Mouse (Mus musculus) limb, embryonic 12.5 days (tissue): Measurements from ENCODE around the gene Gmds. TPM values are rescaled to one million over a fixed set of nuclear protein-coding genes. Genes with fewer than 3 reads are reported as not detected.
A peak's percentile ranks its signal among the peaks of the same experiment; 100 is the strongest.

Experiments used
- ATAC-seq: fragments of 200-750 bp; cut with Nextera tagmentation; 2 replicates; pipeline ENCODE4 v1.8.0; 2017; ENCODE audit warnings: low read depth, moderate TSS enrichment; ENCODE audit not compliant: insufficient number of reproducible peaks, insufficient read depth, low FRiP score, low TSS enrichment
- H3K27ac ChIP-seq: fragments of 300-500 bp; sonication (generic); 2 replicates; pipeline ENCODE4 v1.5.1; 2016; ENCODE audit warnings: mild to moderate bottlenecking, moderate library complexity
- H3K27me3 ChIP-seq: fragments of 300-500 bp; sonication (generic); 2 replicates; pipeline ENCODE4 v1.6.1; 2016; ENCODE audit warnings: mild to moderate bottlenecking, moderate library complexity
- H3K36me3 ChIP-seq: fragments of 300-500 bp; sonication (generic); 2 replicates; pipeline ENCODE4 v1.6.1; 2016; ENCODE audit warnings: mild to moderate bottlenecking, moderate library complexity
- H3K4me1 ChIP-seq: fragments of 300-500 bp; sonication (generic); replicated peaks from 2 replicates; pipeline ENCODE4 v1.6.1; 2016
- H3K4me2 ChIP-seq: fragments of 300-500 bp; sonication (generic); 2 replicates; pipeline ENCODE4 v1.6.1; 2016; ENCODE audit warnings: mild to moderate bottlenecking, moderate library complexity
- H3K4me3 ChIP-seq: fragments of 300-500 bp; sonication (generic); replicated peaks from 2 replicates; pipeline ENCODE4 v1.5.1; 2016; ENCODE audit warnings: mild to moderate bottlenecking
- H3K9ac ChIP-seq: fragments of 300-500 bp; sonication (generic); replicated peaks from 2 replicates; pipeline ENCODE4 v1.6.1; 2016; ENCODE audit warnings: mild to moderate bottlenecking, moderate library complexity
- H3K9me3 ChIP-seq: fragments of 300-500 bp; sonication (generic); 2 replicates; pipeline ENCODE4 v1.6.1; 2016; ENCODE audit warnings: mild to moderate bottlenecking, moderate library complexity
- WGBS: fragments of 180-500 bp; shearing (Covaris S2); methylation state at CpG from one replicate; pipeline ENCODE4 v1.1.7; 2016; 5-methylcytosine and 5-hydroxymethylcytosine counted together
- polyA plus RNA-seq: library from polyadenylated mRNA; unstranded; fragments of >200 nt; fragmentation: Nextera tagmentation; extraction: Ambion mirVana; gene quantifications from 2 replicates; pipeline ENCODE4 v1.2.1, GENCODE M21; 2016

Gmds gene
- polyA plus RNA-seq, 1 experiment from 2014 or later = 37.3 TPM

DNA sequence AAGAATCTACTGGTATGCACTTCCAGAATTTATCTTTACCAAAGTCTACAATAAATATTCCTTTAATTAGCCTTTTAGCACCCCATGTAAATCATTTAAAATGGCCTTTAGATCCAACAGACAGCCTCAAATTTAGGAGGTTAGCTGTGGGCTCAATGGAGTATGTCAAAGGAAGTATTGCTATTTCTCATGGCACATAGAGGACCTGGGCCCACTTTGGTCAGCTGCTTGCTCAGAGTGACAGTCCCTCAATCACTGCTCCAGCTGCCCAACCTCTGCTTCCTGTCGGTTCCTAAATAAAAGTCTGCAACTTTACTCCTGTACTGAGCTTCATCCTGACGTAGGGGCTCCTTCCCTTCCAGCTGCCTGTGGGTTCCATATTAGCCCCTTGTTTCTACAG is 264.9 kb downstream of the Gmds start:
- Histone ChIP-seq H3K4me2 (0 out of 2 replicates have a peak overlapping the region, but pooled peaks have one; percentile 5), H3K9ac (no peak overlapping the region), H3K9me3 (no peaks in the 10 kb centered on the region), H3K4me1 (peaks cover 20% of the 10 kb centered on the region), H3K4me3 (no peak overlapping the region), H3K36me3 (no peaks in the 10 kb centered on the region), H3K27ac (peak overlapping the region; percentile 68), H3K27me3 (peaks cover 11% of the 10 kb centered on the region)
- no peak for ATAC-seq
- WGBS = 26% methylated on average over 2 of the region's 2 CpGs

DNA sequence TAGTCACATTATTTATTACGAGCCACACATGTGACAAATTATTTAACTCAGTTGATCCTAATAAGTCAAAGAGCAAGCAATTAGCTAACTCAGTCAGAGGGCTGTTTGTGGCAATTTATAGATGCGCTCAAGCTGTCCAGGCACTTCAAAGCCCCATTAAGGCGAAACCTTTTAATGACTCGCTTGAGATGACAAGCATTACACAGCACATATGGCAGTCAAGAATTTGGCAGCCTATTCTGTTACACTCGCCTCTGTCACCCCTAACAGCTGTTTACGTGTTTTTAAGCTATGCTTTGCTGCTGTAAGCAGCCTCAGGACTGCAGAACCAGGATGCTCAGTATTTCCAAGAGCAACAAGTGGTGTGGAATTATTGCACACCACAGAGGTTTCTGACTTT is 283.2 kb downstream of the Gmds start:
- Histone ChIP-seq H3K27me3 (peaks cover 51% of the 10 kb centered on the region), H3K9ac (no peak overlapping the region), H3K4me1 (peaks cover 14% of the 10 kb centered on the region), H3K9me3 (no peaks in the 10 kb centered on the region), H3K4me2 (no peak overlapping the region), H3K4me3 (no peak overlapping the region), H3K27ac (no peak overlapping the region), H3K36me3 (no peaks in the 10 kb centered on the region)
- WGBS = 7% methylated on average over 6 of the region's 6 CpGs
- ATAC-seq = no peak

DNA sequence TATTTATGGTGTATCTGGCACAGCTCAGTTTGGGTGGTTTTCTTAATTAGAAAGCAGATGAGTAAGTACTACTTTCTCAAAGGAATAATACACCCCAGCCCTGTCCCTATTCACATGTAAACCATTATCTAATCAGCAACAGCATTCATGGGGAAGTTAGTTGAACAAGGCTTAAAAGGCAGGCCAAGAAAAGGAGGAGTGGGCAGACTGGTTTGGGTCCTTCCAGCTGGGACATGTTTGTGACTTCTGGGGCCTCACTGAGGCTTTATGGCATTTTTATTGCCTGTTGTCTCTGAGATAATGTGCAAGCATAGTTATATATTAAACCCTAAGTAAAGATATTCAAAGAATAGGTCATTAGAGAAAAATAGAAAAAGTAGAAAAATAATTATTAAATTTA is 285.0 kb downstream of the Gmds start:
- no peak overlapping the region for H3K4me2 ChIP-seq
- no peaks in the 10 kb centered on the region for H3K36me3 ChIP-seq
- H3K27me3 ChIP-seq = peaks cover 47% of the 10 kb centered on the region
- H3K9me3 ChIP-seq = no peaks in the 10 kb centered on the region
- H3K4me3 ChIP-seq = no peak overlapping the region
- no peak for ATAC-seq
- no peak overlapping the region for H3K9ac ChIP-seq
- H3K27ac ChIP-seq = no peak overlapping the region
- H3K4me1 ChIP-seq = peaks cover 14% of the 10 kb centered on the region

DNA sequence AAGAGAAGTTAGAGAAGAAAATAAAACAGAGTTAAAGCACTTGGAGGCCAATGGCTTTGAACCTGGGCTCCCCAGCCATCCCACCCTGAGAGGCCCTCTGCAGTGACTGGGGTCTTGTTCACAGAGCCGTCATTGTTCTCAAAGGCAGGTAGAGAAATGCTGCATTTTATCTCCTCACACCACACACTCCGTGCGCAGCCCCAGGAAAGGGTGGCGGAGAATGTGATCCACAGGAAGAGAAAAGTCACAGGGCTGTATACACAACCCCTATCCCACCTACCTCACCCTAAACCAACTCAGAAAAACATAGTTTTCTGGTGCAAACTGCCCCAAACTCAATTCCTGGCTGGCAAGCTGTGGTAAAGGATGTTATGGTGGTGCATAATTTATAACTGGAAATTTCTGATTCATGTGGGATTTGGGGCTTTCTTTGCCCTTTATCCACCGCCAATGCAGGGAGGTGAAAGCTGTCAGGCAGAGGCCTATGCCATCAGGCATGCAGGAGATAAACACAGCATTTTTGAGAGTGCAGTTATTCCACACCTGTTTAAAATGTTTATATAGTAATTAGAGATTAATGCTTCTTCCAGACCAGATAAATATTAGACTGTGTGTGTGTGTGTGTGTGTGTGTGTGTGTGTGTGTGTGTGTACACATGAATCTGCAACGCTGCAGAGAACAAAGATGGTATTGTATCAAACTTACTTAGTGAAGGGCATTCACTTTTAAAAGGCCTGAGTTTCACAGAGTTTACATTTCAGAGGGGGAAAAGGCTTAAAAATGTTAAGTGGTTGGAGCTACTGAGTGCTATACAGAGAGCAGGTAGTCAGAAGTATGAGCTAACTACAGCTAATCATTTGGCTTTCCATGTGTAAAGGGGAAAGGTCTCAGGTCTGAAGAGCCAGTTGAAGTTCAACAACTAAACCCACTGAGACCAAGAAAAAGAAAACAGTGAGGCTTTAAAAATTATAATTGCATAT is 290.3 kb downstream of the Gmds start:
- Histone ChIP-seq H3K4me1 (peaks cover 16% of the 10 kb centered on the region), H3K36me3 (no peaks in the 10 kb centered on the region), H3K4me3 (no peak overlapping the region), H3K27ac (peak overlapping the region; percentile 69), H3K27me3 (peaks cover 42% of the 10 kb centered on the region), H3K9me3 (no peaks in the 10 kb centered on the region), H3K4me2 (no peak overlapping the region), H3K9ac (no peak overlapping the region)
- ATAC-seq = peak; percentile 37; the same call in 1 of the 2 replicates
- WGBS = 46% methylated on average over 6 of the region's 6 CpGs

DNA sequence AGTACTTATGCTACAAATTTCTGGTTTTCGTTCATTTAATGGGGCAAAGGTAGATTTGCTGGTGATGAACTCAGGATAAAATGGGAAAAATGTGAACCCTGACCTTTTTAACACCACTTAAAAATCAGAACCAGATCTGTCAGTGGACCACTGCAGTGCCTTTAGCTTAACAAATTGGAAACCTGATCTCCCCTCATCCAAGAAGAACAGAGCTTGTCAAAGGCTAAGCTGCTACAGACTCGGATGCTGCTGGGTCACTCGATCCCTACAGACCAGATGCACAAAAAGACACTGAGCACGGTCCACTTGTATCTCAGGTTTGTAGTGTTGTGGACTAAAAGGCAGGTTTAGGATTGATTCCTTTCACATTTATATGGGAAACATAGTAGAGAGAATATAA is 291.6 kb downstream of the Gmds start:
- Histone ChIP-seq H3K9me3 (no peaks in the 10 kb centered on the region), H3K4me1 (peaks cover 23% of the 10 kb centered on the region), H3K27me3 (peaks cover 38% of the 10 kb centered on the region), H3K27ac (0 out of 2 replicates have a peak overlapping the region, but pooled peaks have one; percentile 18), H3K4me2 (no peak overlapping the region), H3K4me3 (no peak overlapping the region), H3K36me3 (no peaks in the 10 kb centered on the region), H3K9ac (no peak overlapping the region)
- 7% methylated on average over 4 of the region's 4 CpGs for WGBS
- no peak for ATAC-seq

DNA sequence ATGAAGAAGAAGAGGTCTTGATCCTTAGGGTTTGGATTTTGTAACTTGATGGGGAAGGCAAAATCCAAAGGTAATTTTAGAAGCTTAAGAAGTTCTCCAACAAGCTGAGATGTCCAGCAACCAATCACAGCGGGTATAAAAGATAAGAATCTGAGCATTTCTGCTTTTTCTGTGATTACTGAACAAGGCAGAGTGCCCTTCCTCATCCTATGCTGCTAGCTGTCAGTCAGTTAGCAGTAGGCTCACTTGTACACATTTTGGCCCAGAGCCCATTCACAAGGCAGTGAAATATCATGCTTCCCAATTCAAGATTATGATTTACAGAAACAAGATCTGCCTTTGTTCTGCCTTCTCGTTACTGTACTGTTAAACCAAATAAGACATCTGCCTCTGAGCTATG is 295.8 kb downstream of the Gmds start:
- ATAC-seq = no peak
- WGBS = 76% methylated on average over 2 of the region's 2 CpGs

DNA sequence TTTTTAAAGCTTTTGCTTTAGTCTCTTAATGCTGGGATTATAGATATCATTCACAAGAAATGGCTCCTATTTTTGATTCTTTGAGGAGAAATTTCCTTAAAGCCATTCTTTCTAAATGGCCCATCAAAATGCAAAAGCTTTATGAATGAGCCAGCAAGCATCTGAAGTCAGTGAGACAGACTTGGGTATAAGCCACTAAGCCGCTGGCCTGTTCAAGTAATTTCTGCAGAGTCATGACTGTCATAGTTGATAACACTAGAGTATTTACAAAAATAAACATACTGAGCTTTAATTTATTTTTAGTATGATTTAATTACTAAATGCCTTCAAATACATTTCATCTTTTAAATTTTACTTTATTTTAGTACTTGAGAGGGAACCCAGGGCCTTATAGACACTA is 297.7 kb downstream of the Gmds start:
- 98% methylated on average over 1 of the region's 1 CpGs for WGBS
- Histone ChIP-seq H3K27me3 (peaks cover 35% of the 10 kb centered on the region), H3K4me2 (no peak overlapping the region), H3K9ac (no peak overlapping the region), H3K36me3 (no peaks in the 10 kb centered on the region), H3K4me1 (peaks cover 14% of the 10 kb centered on the region), H3K9me3 (no peaks in the 10 kb centered on the region), H3K4me3 (no peak overlapping the region), H3K27ac (no peak overlapping the region)
- ATAC-seq = no peak

More for the DNA sequence above, 295.8 kb downstream of the Gmds start:
- no peak overlapping the region for H3K9ac ChIP-seq
- no peaks in the 10 kb centered on the region for H3K36me3 ChIP-seq
- peaks cover 24% of the 10 kb centered on the region for H3K4me1 ChIP-seq
- no peak overlapping the region for H3K4me2 ChIP-seq
- H3K9me3 ChIP-seq = no peaks in the 10 kb centered on the region
- H3K4me3 ChIP-seq = no peak overlapping the region
- peaks cover 26% of the 10 kb centered on the region for H3K27me3 ChIP-seq
- H3K27ac ChIP-seq = no peak overlapping the region

DNA sequence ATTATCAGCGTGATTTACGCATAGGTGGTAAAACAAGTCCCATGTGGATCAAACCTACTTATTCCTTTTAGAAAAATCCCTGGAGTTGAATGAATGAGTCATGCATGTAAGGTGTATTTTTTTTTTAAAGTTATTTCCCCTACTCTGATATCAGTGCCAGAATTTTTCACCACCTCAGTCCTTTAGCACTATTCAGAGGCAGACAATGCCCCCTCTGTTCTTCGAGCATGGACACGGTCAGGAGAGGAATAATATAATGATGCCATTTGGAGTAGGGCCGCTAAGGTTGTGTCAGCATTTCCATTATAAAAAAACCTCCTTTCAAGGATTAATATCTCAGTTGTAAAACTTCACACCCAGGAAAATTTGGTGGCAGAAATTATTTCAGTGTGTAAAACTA is 301.6 kb downstream of the Gmds start:
- H3K4me1 ChIP-seq = peaks cover 26% of the 10 kb centered on the region
- H3K9ac ChIP-seq = no peak overlapping the region
- no peak overlapping the region for H3K4me2 ChIP-seq
- H3K27ac ChIP-seq = no peak overlapping the region
- no peak overlapping the region for H3K4me3 ChIP-seq
- peak; percentile 52; the same call in 1 of the 2 replicates for ATAC-seq
- peaks cover 37% of the 10 kb centered on the region for H3K27me3 ChIP-seq
- no peaks in the 10 kb centered on the region for H3K9me3 ChIP-seq
- WGBS = 54% methylated on average over 5 of the region's 5 CpGs
- H3K36me3 ChIP-seq = no peaks in the 10 kb centered on the region

DNA sequence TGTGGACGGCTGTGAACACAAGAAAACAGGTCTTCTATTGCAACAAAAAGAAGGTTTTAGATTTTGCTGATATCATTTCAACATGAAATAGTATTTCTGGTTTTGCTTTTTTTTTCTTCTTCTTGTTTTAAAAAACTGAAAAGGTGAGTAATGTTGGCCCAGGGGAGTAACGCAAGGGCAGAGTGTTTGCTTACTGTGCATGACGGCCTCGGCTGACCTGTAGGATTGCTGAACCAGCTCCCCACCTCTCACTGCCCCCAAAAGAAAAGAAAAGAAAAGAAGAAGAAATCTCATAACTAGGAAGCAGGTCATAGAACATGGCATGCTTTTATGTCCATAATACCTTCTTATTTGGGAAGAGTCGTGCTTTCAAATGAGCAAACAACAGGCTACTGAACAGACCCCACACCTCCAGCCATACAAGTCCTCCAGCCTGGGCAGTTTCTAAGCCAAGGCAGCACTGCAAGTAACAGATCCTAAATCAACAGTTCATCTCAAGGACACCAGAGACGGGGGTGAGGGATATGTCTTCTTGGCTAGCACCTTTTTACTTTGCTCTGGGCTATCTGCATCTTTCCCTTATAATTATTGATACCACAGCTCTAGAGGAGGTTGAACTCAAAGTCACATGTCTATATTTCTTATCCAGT is 303.6 kb downstream of the Gmds start:
- H3K4me1 ChIP-seq = peaks cover 26% of the 10 kb centered on the region
- no peaks in the 10 kb centered on the region for H3K9me3 ChIP-seq
- H3K27ac ChIP-seq = no peak overlapping the region
- no peak overlapping the region for H3K4me2 ChIP-seq
- no peak overlapping the region for H3K9ac ChIP-seq
- H3K36me3 ChIP-seq = no peaks in the 10 kb centered on the region
- H3K27me3 ChIP-seq = peaks cover 49% of the 10 kb centered on the region
- ATAC-seq = no peak
- no peak overlapping the region for H3K4me3 ChIP-seq
- 45% methylated on average over 6 of the region's 6 CpGs for WGBS

DNA sequence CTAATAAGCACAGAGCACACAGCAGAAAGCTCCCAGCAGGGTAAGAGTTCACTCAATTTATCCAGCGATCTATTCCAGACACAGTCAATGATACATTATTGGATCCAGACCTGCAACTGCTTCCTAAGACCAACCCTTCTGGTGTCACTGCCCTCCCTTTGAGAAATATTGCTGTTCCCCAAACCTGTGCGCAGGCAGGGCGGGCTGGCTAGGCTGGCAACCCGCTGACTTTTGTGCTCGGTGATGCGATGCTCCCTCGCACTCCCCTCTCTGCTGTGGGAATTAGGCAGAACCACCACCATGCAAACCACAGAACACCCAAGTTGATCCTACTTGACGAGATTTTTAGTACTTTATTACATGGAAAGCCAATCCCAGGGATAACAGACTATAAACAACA is 304.4 kb downstream of the Gmds start:
- H3K4me1 ChIP-seq = peaks cover 23% of the 10 kb centered on the region
- no peak overlapping the region for H3K9ac ChIP-seq
- peaks cover 55% of the 10 kb centered on the region for H3K27me3 ChIP-seq
- 0 out of 2 replicates have a peak, but pooled peaks have one; percentile 59 for ATAC-seq
- H3K4me2 ChIP-seq = no peak overlapping the region
- H3K27ac ChIP-seq = no peak overlapping the region
- no peaks in the 10 kb centered on the region for H3K9me3 ChIP-seq
- WGBS = 20% methylated on average over 8 of the region's 8 CpGs
- no peak overlapping the region for H3K4me3 ChIP-seq
- H3K36me3 ChIP-seq = no peaks in the 10 kb centered on the region

DNA sequence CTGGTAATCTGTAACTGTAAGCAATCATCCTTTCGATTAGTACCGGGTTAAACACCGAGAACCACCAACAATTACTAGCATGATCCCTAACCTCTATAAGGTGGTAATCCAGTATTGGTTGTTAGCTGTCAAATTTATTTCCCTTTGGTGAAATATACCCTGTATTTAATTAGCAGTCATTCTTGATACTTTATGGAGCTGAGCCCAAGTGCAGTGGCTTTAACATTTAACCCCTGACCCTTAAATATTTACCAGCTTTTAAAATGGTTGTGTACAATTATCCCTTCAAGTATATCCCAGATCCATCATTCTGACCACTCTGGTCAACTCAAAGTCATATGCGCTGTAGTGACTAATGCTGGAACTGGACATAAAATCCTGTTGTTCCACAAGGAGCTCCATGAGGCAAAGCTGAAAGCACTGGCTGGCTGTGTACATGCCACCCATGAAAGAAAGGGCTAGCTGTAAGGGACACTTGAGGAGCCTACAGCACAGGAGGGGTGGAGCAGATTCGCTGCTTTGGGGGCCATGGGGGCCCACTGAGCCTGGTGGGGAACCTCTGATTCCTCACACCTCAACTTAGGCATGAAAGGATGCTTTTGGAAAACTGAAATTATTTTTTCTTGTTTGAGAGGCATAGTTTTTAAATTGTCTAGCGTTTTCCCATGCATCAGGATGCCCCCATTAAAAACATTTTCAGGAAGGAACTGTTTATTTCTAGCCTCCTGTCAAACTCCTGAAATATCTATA is 312.1 kb downstream of the Gmds start:
- no peak overlapping the region for H3K4me3 ChIP-seq
- H3K9ac ChIP-seq = no peak overlapping the region
- H3K4me2 ChIP-seq = no peak overlapping the region
- H3K9me3 ChIP-seq = no peaks in the 10 kb centered on the region
- H3K4me1 ChIP-seq = peaks cover 38% of the 10 kb centered on the region
- peak overlapping the region; percentile 72 for H3K27ac ChIP-seq
- H3K27me3 ChIP-seq = peaks cover 37% of the 10 kb centered on the region
- 28% methylated on average over 6 of the region's 6 CpGs for WGBS
- H3K36me3 ChIP-seq = no peaks in the 10 kb centered on the region
- no peak for ATAC-seq
